8 mouse cellular contexts compared by ENCODE assay signal in the genomic region with DNA sequence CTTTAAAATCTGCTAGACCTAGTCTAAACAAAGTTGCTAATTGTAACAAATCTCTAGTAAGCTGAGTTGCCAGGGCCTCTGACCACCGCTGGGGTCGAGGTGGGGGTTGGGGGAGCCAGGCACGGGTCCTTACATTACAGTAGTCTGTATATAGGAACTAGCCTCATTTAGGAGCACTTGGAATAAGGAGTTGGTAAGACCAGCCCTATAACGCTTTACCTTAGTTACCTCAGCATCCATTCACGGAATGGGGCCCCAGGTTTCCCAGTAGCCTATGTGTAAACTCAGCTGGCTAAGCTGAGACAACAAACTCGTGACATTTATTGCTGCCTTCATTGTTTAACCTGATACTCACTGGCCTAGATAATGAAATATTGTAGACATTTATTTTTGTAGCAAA. TPM values are rescaled to one million over a fixed set of nuclear protein-coding genes. Genes with fewer than 3 reads are reported as not detected.
DNase-seq lines count a peak whose midpoint lies in the region; ATAC-seq and TF ChIP-seq lines count a peak whose summit lies in the region.

No protein-coding gene starts in this region.

- DNase-seq in forebrain, postnatal 0 days: no peak
- DNase-seq in layer of hippocampus, postnatal 14 days (ENCODE audit: low spot score in 2 of 2): no peak
- no peak for DNase-seq in gastrocnemius, adult 8-10 months (ENCODE audit: low spot score in 2 of 2)
- DNase-seq in T-cell, adult 2 months (ENCODE audit: low spot score): no peak

- peaks cover 13% of the 10 kb centered on the region for H3K27me3 ChIP-seq in erythroblast, embryonic 14.5 days (ENCODE audit: control insufficient read depth)
- no peaks in the 10 kb centered on the region for H3K27me3 ChIP-seq in E14TG2a.4 (ENCODE audit: insufficient read depth, low read length)
- no peaks in the 10 kb centered on the region for H3K27me3 ChIP-seq in forebrain, postnatal 0 days (ENCODE audit: insufficient read depth, low read length)
- no peaks in the 10 kb centered on the region for H3K27me3 ChIP-seq in liver, embryonic 16.5 days (ENCODE audit: control insufficient read depth, insufficient read depth, low read depth, low read length)

- no peaks in the 10 kb centered on the region; the same call in 1 of the 2 replicates for H3K36me3 ChIP-seq in erythroblast, embryonic 14.5 days (ENCODE audit: control insufficient read depth)
- peaks cover 47% of the 10 kb centered on the region for H3K36me3 ChIP-seq in E14TG2a.4 (ENCODE audit: insufficient read depth, low read length)
- no peaks in the 10 kb centered on the region for H3K36me3 ChIP-seq in forebrain, postnatal 0 days (ENCODE audit: insufficient read depth)
- H3K36me3 ChIP-seq in liver, embryonic 16.5 days (ENCODE audit: control insufficient read depth, insufficient read depth): no peaks in the 10 kb centered on the region

- H3K9ac ChIP-seq in forebrain, postnatal 0 days: peak overlapping the region; percentile 92
- H3K9ac ChIP-seq in liver, embryonic 16.5 days (ENCODE audit: low read depth, low read length): no peak overlapping the region; the same call in 1 of the 2 replicates

- no peaks in the 10 kb centered on the region for H3K9me3 ChIP-seq in erythroblast, embryonic 14.5 days (ENCODE audit: control insufficient read depth, low read length)
- no peaks in the 10 kb centered on the region for H3K9me3 ChIP-seq in E14TG2a.4 (ENCODE audit: low read length)
- H3K9me3 ChIP-seq in forebrain, postnatal 0 days (ENCODE audit: low read length): no peaks in the 10 kb centered on the region
- H3K9me3 ChIP-seq in liver, embryonic 16.5 days (replicated peaks; ENCODE audit: control insufficient read depth, low read length): no peaks in the 10 kb centered on the region

- peak overlapping the region; percentile 58 for H3K4me3 ChIP-seq in erythroblast, embryonic 14.5 days (replicated peaks)
- peak overlapping the region; percentile 92 for H3K4me3 ChIP-seq in E14TG2a.4 (replicated peaks; ENCODE audit: low read length)
- peak overlapping the region; percentile 92 for H3K4me3 ChIP-seq in forebrain, postnatal 0 days (ENCODE audit: low read depth, low read length)
- peak overlapping the region; percentile 11; the same call in 1 of the 2 replicates for H3K4me3 ChIP-seq in liver, embryonic 16.5 days (ENCODE audit: low read depth, low read length)

- H3K27ac ChIP-seq in forebrain, postnatal 0 days (ENCODE audit: low read depth, low read length): peak overlapping the region; percentile 96
- peak overlapping the region; percentile 53; the same call in 1 of the 2 replicates for H3K27ac ChIP-seq in liver, embryonic 16.5 days (ENCODE audit: low read length)

- peak overlapping the region; percentile 74 for H3K4me2 ChIP-seq in forebrain, postnatal 0 days (ENCODE audit: low read depth)
- peak overlapping the region; percentile 91 for H3K4me2 ChIP-seq in liver, embryonic 16.5 days (ENCODE audit: low read depth, low read length)

- peaks cover 49% of the 10 kb centered on the region for H3K4me1 ChIP-seq in erythroblast, embryonic 14.5 days (ENCODE audit: control insufficient read depth)
- H3K4me1 ChIP-seq in E14TG2a.4 (replicated peaks; ENCODE audit: low read depth, low read length): peaks cover 74% of the 10 kb centered on the region
- peaks cover 20% of the 10 kb centered on the region for H3K4me1 ChIP-seq in forebrain, postnatal 0 days (ENCODE audit: insufficient read depth)
- H3K4me1 ChIP-seq in liver, embryonic 16.5 days (ENCODE audit: control insufficient read depth, low read depth, low read length): peaks cover 16% of the 10 kb centered on the region

- TF ChIP-seq CTCF in E14TG2a.4 (conservative IDR thresholded peaks at IDR 0.05; ENCODE audit: low read length): no peak
- no peak for TF ChIP-seq CTCF in forebrain, postnatal 0 days (IDR thresholded peaks at IDR 0.05; ENCODE audit: low read depth)

- ATAC-seq in erythroblast, adult 5-6 weeks (replicated peaks; ENCODE audit: low FRiP score, poor library complexity, severe bottlenecking): no peak
- ATAC-seq in forebrain, postnatal 0 days: no peak
- ATAC-seq in liver, embryonic 16.5 days (ENCODE audit: low read depth): no peak

- WGBS in forebrain, postnatal 0 days: 7% methylated on average over 6 of the region's 6 CpGs
- WGBS in liver, embryonic 16.5 days (ENCODE audit: insufficient replicate concordance): 52% methylated on average over 6 of the region's 6 CpGs

RNA-seq across cellular contexts. Expression of gene Elovl6, which starts 3.3 kb away (rescaled TPM):
- 0.01 TPM in 1 of 2 replicates, not detected in the other for polyA plus RNA-seq in erythroblast, embryonic 14.5 days (2012)
- 3.7 and 5.2 TPM in 2 replicates for total RNA-seq in erythroblast, adult 5-6 weeks (2015; ENCODE audit: low replicate concordance)
- total RNA-seq in erythroblast, adult 5-6 weeks (2017; ENCODE audit: low replicate concordance): 0.70 and 1.6 TPM in 2 replicates
- 46.9 and 51.9 TPM in 2 replicates for total RNA-seq in forebrain, postnatal 0 days (2014; rRNA removed)
- 28.2 and 39.1 TPM in 2 replicates for polyA plus RNA-seq in forebrain, postnatal 0 days (2015; fragmentation: Nextera tagmentation; extraction: Ambion mirVana)
- polyA plus RNA-seq in liver, embryonic 16.5 days (2015; fragmentation: Nextera tagmentation; extraction: Ambion mirVana): 11.0 and 15.0 TPM in 2 replicates
- 10 to 100 TPM; 52.7 to 54.6 TPM for total RNA-seq in layer of hippocampus, postnatal 14 days (2021)
- under 1 TPM; 0.19 to 0.75 (median 0.31) TPM for total RNA-seq in gastrocnemius, adult 8-10 months (2022)

Comparison
In these comparisons a context has a peak if more than half of its experiments do, and no peak if none do; other contexts are left out.
1. H3K4me3 ChIP-seq: peak in every context shown above with its lines; median percentile 92 in E14TG2a.4; 92 in forebrain, postnatal 0 days; 58 in erythroblast, embryonic 14.5 days; 11 in liver, embryonic 16.5 days.